Mouse (Mus musculus) CH12.LX (cell line): Measurements from ENCODE around the gene Emd. TPM values are rescaled to one million over a fixed set of nuclear protein-coding genes. Genes with fewer than 3 reads are reported as not detected.

Experiments
- DNase-seq: peaks from one replicate; pipeline ENCODE4 v3.0.0-alpha.2; 2013; ENCODE audit errors: extremely low read depth
- H3K27ac ChIP-seq: 2 replicates; pipeline ENCODE4 v1.5.1; 2012; ENCODE audit warnings: low read depth, mild to moderate bottlenecking, control low read depth, moderate library complexity; ENCODE audit not compliant: insufficient read depth
- H3K27me3 ChIP-seq: replicated peaks from 2 replicates; pipeline ENCODE3; 2012; ENCODE audit warnings: inconsistent platforms
- H3K36me3 ChIP-seq, 2 experiments: replicated peaks in 1 of 2; 2 replicates each; pipeline versions ENCODE3 to v1.6.1; 2012; ENCODE audit warnings: inconsistent platforms in 1 of 2, low read length in 1 of 2, mild to moderate bottlenecking in 1 of 2, mixed read lengths in 1 of 2, moderate library complexity in 1 of 2; ENCODE audit not compliant: control insufficient read depth in 1 of 2, insufficient read depth in 1 of 2
- H3K4me1 ChIP-seq, 2 experiments: 2 replicates each; pipeline ENCODE4 v1.6.1; 2012; ENCODE audit warnings: inconsistent platforms in 1 of 2, moderate library complexity in 1 of 2; ENCODE audit not compliant: insufficient read depth in 2 of 2, control insufficient read depth in 1 of 2
- H3K4me2 ChIP-seq: 2 replicates; pipeline ENCODE4 v1.6.1; 2012; ENCODE audit warnings: low read depth, mild to moderate bottlenecking, control low read depth; ENCODE audit not compliant: poor library complexity, insufficient read depth, severe bottlenecking
- H3K4me3 ChIP-seq, 3 experiments: fragments of 150-350 bp in 1 of 3; sonication (generic) in 1 of 3; replicated peaks in 1 of 3; 2 replicates each; pipeline versions ENCODE3 to v1.5.1; 2011 to 2012; ENCODE audit warnings: low read depth in 2 of 3, low read length in 2 of 3, mild to moderate bottlenecking in 2 of 3, moderate library complexity in 2 of 3, control low read depth in 1 of 3, improper control_type of control experiment in 1 of 3, inconsistent platforms in 1 of 3, mixed read lengths in 1 of 3; ENCODE audit not compliant: poor library complexity in 1 of 3
- H3K79me2 ChIP-seq: replicated peaks from 2 replicates; pipeline ENCODE4 v1.6.1; 2012; ENCODE audit warnings: mild to moderate bottlenecking, moderate library complexity; ENCODE audit not compliant: control insufficient read depth, poor library complexity, insufficient read depth, severe bottlenecking; ENCODE audit errors: extremely low read depth
- H3K9ac ChIP-seq: 2 replicates; pipeline ENCODE4 v1.6.1; 2012; ENCODE audit warnings: low read depth, mild to moderate bottlenecking, control low read depth, moderate library complexity; ENCODE audit not compliant: insufficient read depth
- H3K9me3 ChIP-seq: replicated peaks from 2 replicates; pipeline ENCODE3; 2012; ENCODE audit warnings: low read length, inconsistent platforms, mixed read lengths
- BHLHE40 ChIP-seq: IDR thresholded peaks from 2 replicates; pipeline ENCODE4 v1.6.1; 2011; ENCODE audit warnings: mild to moderate bottlenecking, low read depth, low read length, improper control_type of control experiment
- CHD2 ChIP-seq: IDR thresholded peaks from 2 replicates; pipeline ENCODE4 v1.6.1; 2011; ENCODE audit warnings: low read length, improper control_type of control experiment
- CTCF ChIP-seq, 2 experiments: IDR thresholded peaks in 1 of 2; conservative IDR thresholded peaks in 1 of 2; 2 replicates each; pipeline ENCODE4 v1.5.1; 2011 to 2012; ENCODE audit warnings: low read depth in 2 of 2, low read length in 2 of 2, improper control_type of control experiment in 1 of 2, inconsistent platforms in 1 of 2, mild to moderate bottlenecking in 1 of 2, moderate library complexity in 1 of 2
- HCFC1 ChIP-seq: IDR thresholded peaks from 2 replicates; pipeline ENCODE4 v1.6.1; 2012; ENCODE audit warnings: low read depth, mild to moderate bottlenecking, inconsistent platforms, low read length, improper control_type of control experiment
- IRF4 ChIP-seq: IDR thresholded peaks from 2 replicates; pipeline ENCODE4 v1.6.1; 2014; ENCODE audit warnings: low read depth, mild to moderate bottlenecking, inconsistent platforms, low read length, improper control_type of control experiment
- MAX ChIP-seq: IDR thresholded peaks from 2 replicates; pipeline ENCODE4 v1.6.1; 2011; ENCODE audit warnings: low read length, improper control_type of control experiment
- MAZ ChIP-seq: IDR thresholded peaks from 2 replicates; pipeline ENCODE4 v1.6.1; 2012; ENCODE audit warnings: low read depth, mild to moderate bottlenecking, inconsistent platforms, low read length, improper control_type of control experiment, moderate library complexity
- MXI1 ChIP-seq: IDR thresholded peaks from 2 replicates; pipeline ENCODE4 v1.6.1; 2011; ENCODE audit warnings: mild to moderate bottlenecking, low read depth, low read length, improper control_type of control experiment
- MYC ChIP-seq: IDR thresholded peaks from 2 replicates; pipeline ENCODE4 v1.6.1; 2011; ENCODE audit warnings: low read depth, mild to moderate bottlenecking, improper control_type of control experiment, low read length
- NELFE ChIP-seq: IDR thresholded peaks from 2 replicates; pipeline ENCODE4 v1.6.1; 2011; ENCODE audit warnings: low read depth, low read length, improper control_type of control experiment
- NRF1 ChIP-seq: IDR thresholded peaks from 2 replicates; pipeline ENCODE4 v1.6.1; 2014; ENCODE audit warnings: low read depth, mild to moderate bottlenecking, inconsistent platforms, low read length, improper control_type of control experiment, moderate library complexity
- PAX5 ChIP-seq: IDR thresholded peaks from 2 replicates; pipeline ENCODE4 v1.6.1; 2012; ENCODE audit warnings: low read length, inconsistent platforms, mixed read lengths
- POLR2A ChIP-seq: IDR thresholded peaks from 2 replicates; pipeline ENCODE4 v1.6.1; 2011; ENCODE audit warnings: low read depth, mild to moderate bottlenecking, improper control_type of control experiment, low read length
- POLR2AphosphoS2 ChIP-seq: IDR thresholded peaks from 2 replicates; pipeline ENCODE4 v1.6.1; 2011; ENCODE audit warnings: low read depth, low read length, improper control_type of control experiment
- RAD21 ChIP-seq: IDR thresholded peaks from 2 replicates; pipeline ENCODE4 v1.6.1; 2011; ENCODE audit warnings: low read depth, mild to moderate bottlenecking, low read length, improper control_type of control experiment, moderate library complexity
- SIN3A ChIP-seq: IDR thresholded peaks from 2 replicates; pipeline ENCODE4 v1.6.1; 2012; ENCODE audit warnings: low read length, improper control_type of control experiment, inconsistent platforms
- SMC3 ChIP-seq: IDR thresholded peaks from 2 replicates; pipeline ENCODE4 v1.6.1; 2011; ENCODE audit warnings: low read depth, low read length, improper control_type of control experiment
- TCF12 ChIP-seq: IDR thresholded peaks from 2 replicates; pipeline ENCODE4 v1.6.1; 2014; ENCODE audit warnings: low read depth, mild to moderate bottlenecking, inconsistent platforms, low read length, improper control_type of control experiment
- USF2 ChIP-seq: conservative IDR thresholded peaks from 2 replicates; pipeline ENCODE4 v1.6.1; 2011; ENCODE audit warnings: low read depth, low read length, improper control_type of control experiment
- ZKSCAN1 ChIP-seq: IDR thresholded peaks from 2 replicates; pipeline ENCODE4 v1.6.1; 2012; ENCODE audit warnings: low read depth, inconsistent platforms, low read length, improper control_type of control experiment, borderline replicate concordance
- ZNF384 ChIP-seq: IDR thresholded peaks from 2 replicates; pipeline ENCODE4 v1.6.1; 2012; ENCODE audit warnings: low read depth, low read length, improper control_type of control experiment, inconsistent platforms
- dilution Hi-C: fragments of 300-500 bp; cut with MboI; formaldehyde crosslinking; loops from 2 replicates; pipeline ENCODE4 v1.14.3; 2020; ENCODE audit warnings: low sequenced_read_pairs; ENCODE audit not compliant: extremely low pct_unique_long_range_greater_than_20kb, extremely low pct_ligation_motif_present
- in situ Hi-C: fragments of 300-500 bp; cut with MboI; formaldehyde crosslinking; loops from 3 replicates; pipeline ENCODE4 v1.14.3; 2019; ENCODE audit warnings: low sequenced_read_pairs, low pct_ligation_motif_present, low pct_unique_long_range_greater_than_20kb, mixed read lengths
- polyA plus RNA-seq: library from polyadenylated mRNA; unstranded; fragments of >175 nt; gene quantifications from 2 replicates; pipeline ENCODE4 v1.2.1, GENCODE M21; 2012; ENCODE audit warnings: low read depth; ENCODE audit not compliant: insufficient read length
- total RNA-seq, 2 experiments: library from RNA; depleted of rRNA; stranded (reverse); fragments of 300-350 nt in 1 of 2; fragments of >200 nt in 1 of 2; gene quantifications; 2 replicates each; pipeline ENCODE4 v1.2.3; 2012 to 2014

The Emd gene
- total and polyA plus RNA-seq, 3 experiments: 65.4 to 132 (median 99.4) TPM

DNA sequence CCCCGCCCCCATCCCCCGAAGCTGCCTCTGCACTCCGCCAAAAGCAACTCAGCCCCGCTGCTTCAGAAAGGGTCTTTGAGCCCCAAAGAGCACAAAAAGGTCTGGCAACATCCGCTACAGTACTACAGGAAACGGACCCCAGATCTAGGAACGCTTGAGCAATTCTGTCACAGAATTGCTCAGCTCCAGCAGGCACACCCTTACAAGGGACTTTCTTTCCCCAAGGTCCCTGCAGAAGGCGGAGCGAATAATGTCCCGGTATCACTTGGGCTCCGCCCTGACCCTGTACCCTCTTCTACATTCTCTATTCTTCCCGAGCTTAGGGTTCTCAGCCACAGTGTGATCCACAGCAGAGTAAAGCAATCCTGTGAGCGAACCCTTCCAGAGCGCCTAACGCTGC is 7.8 kb upstream of the Emd start:
- Histone ChIP-seq H3K9me3 (no peaks in the 10 kb centered on the region), H3K27me3 (no peaks in the 10 kb centered on the region), H3K4me1 (peaks cover 4 to 24% of the 10 kb centered on the region in 2 experiments; a peak in 3 of 4 replicates), H3K27ac (peak overlapping the region; percentile 42; the same call in 1 of the 2 replicates), H3K9ac (peak overlapping the region; percentile 53; the same call in 1 of the 2 replicates), H3K36me3 (peaks cover 11 to 15% of the 10 kb centered on the region in 2 experiments), H3K4me3 (peak overlapping the region; percentile 44 to 62 (median 46)), H3K4me2 (peak overlapping the region; percentile 50), H3K79me2 (peaks cover 13% of the 10 kb centered on the region; the same call in 1 of the 2 replicates)
- dilution Hi-C loops (no loop called here), in situ Hi-C loops (loop anchor here (5.0 to 10.0 kb wide), 2 partner anchors 122 to 166 kb away; partner anchors contain the start of gene Opn1mw)
- no peak for TF ChIP-seq POLR2AphosphoS2
- DNase-seq: peak; percentile 53

DNA sequence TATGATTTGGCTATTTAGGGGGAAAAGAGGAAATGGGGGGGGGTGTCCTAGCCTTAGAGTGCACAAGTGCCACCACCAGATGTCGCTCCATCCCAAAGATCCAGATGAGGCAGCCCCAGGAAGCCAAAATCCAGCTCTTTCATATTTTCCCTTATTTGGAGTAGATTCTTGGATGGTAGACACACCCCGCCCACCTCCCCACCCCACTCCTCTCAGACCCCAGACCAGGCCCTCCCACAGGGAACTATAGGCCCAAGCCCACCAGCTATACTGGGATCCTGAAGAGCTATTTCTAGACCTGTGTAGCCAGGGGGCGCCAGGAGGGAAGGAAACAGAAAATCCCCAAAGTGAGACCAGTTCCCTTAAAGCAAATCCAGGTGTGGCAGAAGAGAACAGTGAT is 5.8 kb upstream of the Emd start:
- no peaks in the 10 kb centered on the region for H3K36me3 ChIP-seq
- H3K4me2 ChIP-seq: peak overlapping the region; percentile 90
- no peaks in the 10 kb centered on the region for H3K9me3 ChIP-seq
- H3K27ac ChIP-seq: no peak overlapping the region
- peaks cover 13% of the 10 kb centered on the region; the same call in 1 of the 2 replicates for H3K79me2 ChIP-seq
- dilution Hi-C loops (no loop called here), in situ Hi-C loops (loop anchor here (5.0 to 10.0 kb wide), 2 partner anchors 124 to 164 kb away; partner anchors contain the start of gene Opn1mw)
- peaks cover 5 to 21% of the 10 kb centered on the region in 2 experiments; a peak in 3 of 4 replicates for H3K4me1 ChIP-seq
- H3K9ac ChIP-seq: no peak overlapping the region
- no peak overlapping the region for H3K4me3 ChIP-seq
- peak; percentile 56 for DNase-seq
- H3K27me3 ChIP-seq: no peaks in the 10 kb centered on the region
- no peak for TF ChIP-seq ZNF384
- no peak for TF ChIP-seq MAX
- peak; percentile 57 for TF ChIP-seq RAD21
- TF ChIP-seq BHLHE40: no peak
- peak; percentile 62 for TF ChIP-seq SMC3
- no peak for TF ChIP-seq MXI1
- peak; percentile 22 to 67; a peak in 3 of 4 replicates for TF ChIP-seq CTCF (conservative IDR thresholded peaks at IDR 0.05 in 1 of 2, IDR thresholded peaks at IDR 0.05 in 1 of 2; ENCODE audit: low read depth in 2 of 2, low read length in 2 of 2)
- TF ChIP-seq CHD2: no peak
- TF ChIP-seq PAX5: no peak
- no peak for TF ChIP-seq ZKSCAN1
- TF ChIP-seq MAZ: 0 out of 2 replicates have a peak, but pooled peaks have one; percentile 48
- TF ChIP-seq MYC: no peak
- TF ChIP-seq NELFE: 0 out of 2 replicates have a peak, but pooled peaks have one; percentile 33

- TF ChIP-seq CTCF (conservative IDR thresholded peaks at IDR 0.05 in 1 of 2, IDR thresholded peaks at IDR 0.05 in 1 of 2; ENCODE audit: low read depth in 2 of 2, low read length in 2 of 2) (peak in 1 of 2 experiments; percentile 49; a peak in 2 of 4 replicates), NELFE (0 out of 2 replicates have a peak, but pooled peaks have one; percentile 32), POLR2A (peak; percentile 49; the same call in 1 of the 2 replicates), TCF12 (peak; percentile 51; the same call in 1 of the 2 replicates), SIN3A (0 out of 2 replicates have a peak, but pooled peaks have one; percentile 37), CHD2 (0 out of 2 replicates have a peak, but pooled peaks have one; percentile 45), HCFC1 (no peak), MXI1 (peak; percentile 46), IRF4 (no peak), SMC3 (peak; percentile 38), USF2 (no peak), NRF1 (peak; percentile 28; the same call in 1 of the 2 replicates)
- no peaks in the 10 kb centered on the region for H3K9me3 ChIP-seq
Measured at GRCm38 (mm10) chrX:74249615-74250014, 4.9 kb upstream of the Emd start, which contains the start of gene Flna. Gene Flna, minus strand, starts transcription at chrX:74249820.

More at GRCm38 (mm10) chrX:74249615-74250014, 4.9 kb upstream of the Emd start, which contains the start of gene Flna:
- H3K79me2 ChIP-seq: peaks cover 9% of the 10 kb centered on the region; the same call in 1 of the 2 replicates
- in situ Hi-C loops: loop anchor here (5.0 to 10.0 kb wide), 2 partner anchors 125 to 163 kb away; partner anchors contain the start of gene Opn1mw
- 0 out of 2 replicates have a peak within 1 kb of the TSS, but pooled peaks have one; percentile 34 for H3K27ac ChIP-seq
- H3K36me3 ChIP-seq: no peaks in the 10 kb centered on the region
- dilution Hi-C loops: no loop called here
- H3K9ac ChIP-seq: peak within 1 kb of the TSS; percentile 58; the same call in 1 of the 2 replicates
- H3K4me2 ChIP-seq: peak within 1 kb of the TSS; percentile 90
- no peaks in the 10 kb centered on the region for H3K27me3 ChIP-seq
- peak within 1 kb of the TSS; percentile 21 to 69 (median 32) for H3K4me3 ChIP-seq
- peaks cover 2 to 13% of the 10 kb centered on the region in 2 experiments; a peak in 3 of 4 replicates for H3K4me1 ChIP-seq
- no peak for DNase-seq
